Mouse (Mus musculus): ENCODE measurements around the gene Dapp1. TPM values are rescaled to one million over a fixed set of nuclear protein-coding genes. Genes with fewer than 3 reads are reported as not detected.
"Not testable (repeated sequence)": the region's sequence is repeated elsewhere in the genome, so short reads cannot be mapped to it uniquely, and the experiment has no call there.

Gene Dapp1
- polyA plus RNA-seq, 1 experiment, result 8.8 TPM

DNA sequence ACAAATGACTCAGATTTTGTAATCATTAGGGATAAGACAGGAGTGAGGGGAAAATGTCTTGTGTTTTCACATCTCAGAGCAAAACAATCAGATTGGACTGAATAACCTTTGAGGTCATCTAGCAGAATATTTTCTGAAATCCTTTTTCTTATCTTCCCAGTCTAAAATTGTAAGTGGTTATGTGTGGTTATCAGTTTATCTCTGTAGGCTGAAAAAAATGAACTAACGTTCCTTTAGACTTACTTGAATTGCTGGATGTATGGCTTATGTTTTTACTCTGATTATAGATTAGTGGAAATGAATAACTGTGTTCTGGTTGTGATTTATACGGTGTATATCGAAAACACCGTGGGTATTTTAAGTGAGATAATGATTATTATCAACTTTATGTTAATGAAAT lies 60.8 kb downstream of the Dapp1 start:
- H3K27me3 ChIP-seq (ENCODE audit: control insufficient read depth, insufficient read depth, low read length), result no peaks in the 10 kb centered on the region
- peaks cover 13% of the 10 kb centered on the region for H3K36me3 ChIP-seq (ENCODE audit: control insufficient read depth, insufficient read depth, low read length)
- H3K4me3 ChIP-seq (ENCODE audit: low read depth, low read length), result no peak overlapping the region
- WGBS, result 90% methylated on average over 4 of the region's 4 CpGs
- peaks cover 4% of the 10 kb centered on the region for H3K4me1 ChIP-seq (ENCODE audit: control insufficient read depth, insufficient read depth, insufficient read length, low read length)
- H3K27ac ChIP-seq (ENCODE audit: insufficient read depth, low read depth, low read length), result no peak overlapping the region
- TF ChIP-seq CTCF (IDR thresholded peaks at IDR 0.05; ENCODE audit: extremely low read depth, insufficient read length, insufficient replicate concordance, low read depth, low read length) (no peak), POLR2A (IDR thresholded peaks at IDR 0.05; ENCODE audit: low read depth, low read length) (no peak)

DNA sequence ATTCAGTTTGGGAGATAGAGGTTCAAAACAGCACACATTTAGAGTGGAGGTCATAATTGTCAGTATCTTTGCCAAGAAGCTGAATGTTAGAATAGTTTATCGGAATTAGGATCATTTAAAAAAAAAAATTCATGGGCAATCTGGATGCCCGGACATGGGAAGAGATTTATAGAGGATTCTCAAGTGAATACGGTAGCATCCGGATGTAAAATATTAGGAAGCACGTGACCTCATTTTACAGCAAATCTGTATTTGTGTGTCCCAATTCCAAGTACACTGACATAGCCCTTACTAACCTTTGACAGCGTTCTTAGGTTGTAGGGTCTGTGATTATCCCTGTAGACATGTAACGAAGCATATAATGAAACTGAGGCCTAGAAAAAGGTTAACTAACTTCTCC lies 61.9 kb downstream of the Dapp1 start:
- WGBS, result 80% methylated on average over 7 of the region's 7 CpGs
- no peaks in the 10 kb centered on the region for H3K27me3 ChIP-seq (ENCODE audit: control insufficient read depth, insufficient read depth, low read length)
- TF ChIP-seq POLR2A (IDR thresholded peaks at IDR 0.05; ENCODE audit: low read depth, low read length), result no peak
- no peak for TF ChIP-seq CTCF (IDR thresholded peaks at IDR 0.05; ENCODE audit: extremely low read depth, insufficient read length, insufficient replicate concordance, low read depth, low read length)
- H3K36me3 ChIP-seq (ENCODE audit: control insufficient read depth, insufficient read depth, low read length), result peaks cover 10% of the 10 kb centered on the region
- H3K4me1 ChIP-seq (ENCODE audit: control insufficient read depth, insufficient read depth, insufficient read length, low read length), result peaks cover 4% of the 10 kb centered on the region
- H3K27ac ChIP-seq (ENCODE audit: insufficient read depth, low read depth, low read length), result no peak overlapping the region
- no peak overlapping the region for H3K4me3 ChIP-seq (ENCODE audit: low read depth, low read length)

DNA sequence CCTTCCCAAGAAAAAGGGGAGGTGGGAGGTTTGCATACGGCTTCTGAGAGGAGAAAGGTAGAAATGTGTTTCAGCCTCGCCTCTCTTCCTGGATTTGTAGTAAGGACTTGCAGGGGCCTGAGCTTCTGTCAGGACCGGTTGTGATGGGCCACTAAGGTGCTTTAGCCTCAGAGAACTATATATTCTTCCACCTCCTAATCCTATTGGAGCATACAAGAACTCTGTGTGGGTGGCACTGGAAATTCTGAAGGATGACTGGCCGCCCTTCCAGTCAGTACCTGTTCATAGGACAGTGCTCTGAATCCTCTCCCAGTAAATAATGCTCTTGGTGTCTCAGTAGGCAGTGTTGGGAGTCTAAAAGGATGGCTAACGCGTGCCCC lies 62.4 kb downstream of the Dapp1 start:
- WGBS, result 5% methylated on average over 6 of the region's 6 CpGs
- peak overlapping the region; percentile 99 for H3K4me3 ChIP-seq (ENCODE audit: low read depth, low read length)
- H3K36me3 ChIP-seq (ENCODE audit: control insufficient read depth, insufficient read depth, low read length), result peaks cover 9% of the 10 kb centered on the region
- H3K4me1 ChIP-seq (ENCODE audit: control insufficient read depth, insufficient read depth, insufficient read length, low read length), result peaks cover 4% of the 10 kb centered on the region
- TF ChIP-seq POLR2A (IDR thresholded peaks at IDR 0.05; ENCODE audit: low read depth, low read length) (no peak), CTCF (IDR thresholded peaks at IDR 0.05; ENCODE audit: extremely low read depth, insufficient read length, insufficient replicate concordance, low read depth, low read length) (0 out of 2 replicates have a peak, but pooled peaks have one; percentile 1)
- H3K27ac ChIP-seq (ENCODE audit: insufficient read depth, low read depth, low read length), result peak overlapping the region; percentile 78
- H3K27me3 ChIP-seq (ENCODE audit: control insufficient read depth, insufficient read depth, low read length), result no peaks in the 10 kb centered on the region

DNA sequence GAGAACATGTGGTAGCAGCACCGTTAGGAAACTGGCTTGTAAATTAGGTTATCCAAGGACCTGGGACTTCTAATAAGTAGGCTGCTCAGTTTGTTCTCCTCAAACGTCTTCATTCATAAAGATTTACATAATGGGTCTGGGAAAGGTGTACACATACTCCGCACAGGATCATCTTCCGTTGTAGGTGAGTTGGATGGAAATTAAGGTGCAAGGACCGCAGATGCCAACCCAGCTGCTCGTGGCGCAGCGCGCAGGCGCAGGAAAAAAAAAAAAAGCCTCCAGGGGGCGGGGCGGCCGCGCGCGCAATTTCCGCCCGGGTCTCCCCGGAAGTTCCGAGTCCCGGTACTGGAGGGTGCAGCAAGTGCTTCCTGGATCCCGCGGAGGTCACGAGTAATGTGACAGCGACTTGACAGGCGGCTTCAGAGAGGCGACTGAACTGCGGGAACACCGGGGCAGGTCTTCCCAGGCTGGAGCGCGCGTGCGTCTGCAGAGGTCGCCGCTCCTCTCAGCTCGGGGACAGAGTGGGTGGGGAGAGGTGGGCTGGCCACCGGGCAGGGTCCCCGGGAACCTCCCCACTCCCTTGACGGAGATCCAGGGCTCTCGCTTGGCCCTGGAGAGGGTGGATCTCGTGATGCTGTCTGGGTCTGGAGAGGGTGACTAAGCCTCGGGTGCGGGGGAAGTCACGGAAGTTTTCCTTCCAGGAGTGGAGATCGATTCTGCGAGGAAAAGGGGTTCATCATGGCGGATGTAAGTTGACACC lies 63.0 kb downstream of the Dapp1 start, which contains the start of gene Lamtor3:
Gene Lamtor3, plus strand, starts transcription at position 335 of the 760 bp plus-strand sequence.
- WGBS, result under 1% methylated on average over 47 of the region's 47 CpGs
- peaks cover 6% of the 10 kb centered on the region for H3K36me3 ChIP-seq (ENCODE audit: control insufficient read depth, insufficient read depth, low read length)
- no peaks in the 10 kb centered on the region for H3K27me3 ChIP-seq (ENCODE audit: control insufficient read depth, insufficient read depth, low read length)
- H3K4me1 ChIP-seq (ENCODE audit: control insufficient read depth, insufficient read depth, insufficient read length, low read length), result peaks cover 4% of the 10 kb centered on the region
- TF ChIP-seq POLR2A (IDR thresholded peaks at IDR 0.05; ENCODE audit: low read depth, low read length) (peak; percentile 59; the same call in 1 of the 2 replicates), CTCF (IDR thresholded peaks at IDR 0.05; ENCODE audit: extremely low read depth, insufficient read length, insufficient replicate concordance, low read depth, low read length) (0 out of 2 replicates have a peak, but pooled peaks have one; percentile 9)
- H3K27ac ChIP-seq (ENCODE audit: insufficient read depth, low read depth, low read length), result peak within 1 kb of the TSS; percentile 78
- peak within 1 kb of the TSS; percentile 99 for H3K4me3 ChIP-seq (ENCODE audit: low read depth, low read length)

DNA sequence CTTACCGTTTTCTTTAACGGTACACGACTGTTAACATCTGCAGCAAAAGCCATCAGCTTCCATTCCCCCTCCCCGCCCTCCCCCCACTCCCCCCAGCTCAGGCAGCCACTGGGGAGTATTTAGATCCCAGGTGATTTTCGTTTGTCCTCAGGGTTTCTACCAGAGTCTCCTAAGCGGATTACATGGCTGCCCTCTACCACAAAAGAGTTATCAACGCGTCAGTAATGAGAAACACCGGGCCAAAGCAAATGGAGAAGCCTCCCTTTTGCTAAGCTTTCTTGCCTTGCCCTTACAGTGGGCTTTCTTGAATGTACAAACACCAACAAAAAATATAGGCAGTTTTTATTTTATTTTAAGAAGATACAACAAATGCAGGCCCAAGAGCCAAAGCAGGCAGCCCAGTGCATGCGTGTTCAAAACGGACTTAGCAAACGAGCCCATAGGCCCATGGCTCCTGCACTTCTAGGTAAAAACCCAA lies 63.6 kb downstream of the Dapp1 start:
- peaks cover 4% of the 10 kb centered on the region for H3K4me1 ChIP-seq (ENCODE audit: control insufficient read depth, insufficient read depth, insufficient read length, low read length)
- H3K4me3 ChIP-seq (ENCODE audit: low read depth, low read length), result peak overlapping the region; percentile 99
- 38% methylated on average over 12 of the region's 12 CpGs for WGBS
- TF ChIP-seq POLR2A (IDR thresholded peaks at IDR 0.05; ENCODE audit: low read depth, low read length) (no peak), CTCF (IDR thresholded peaks at IDR 0.05; ENCODE audit: extremely low read depth, insufficient read length, insufficient replicate concordance, low read depth, low read length) (no peak)
- peaks cover 6% of the 10 kb centered on the region for H3K36me3 ChIP-seq (ENCODE audit: control insufficient read depth, insufficient read depth, low read length)
- H3K27ac ChIP-seq (ENCODE audit: insufficient read depth, low read depth, low read length), result peak overlapping the region; percentile 24
- H3K27me3 ChIP-seq (ENCODE audit: control insufficient read depth, insufficient read depth, low read length), result no peaks in the 10 kb centered on the region

DNA sequence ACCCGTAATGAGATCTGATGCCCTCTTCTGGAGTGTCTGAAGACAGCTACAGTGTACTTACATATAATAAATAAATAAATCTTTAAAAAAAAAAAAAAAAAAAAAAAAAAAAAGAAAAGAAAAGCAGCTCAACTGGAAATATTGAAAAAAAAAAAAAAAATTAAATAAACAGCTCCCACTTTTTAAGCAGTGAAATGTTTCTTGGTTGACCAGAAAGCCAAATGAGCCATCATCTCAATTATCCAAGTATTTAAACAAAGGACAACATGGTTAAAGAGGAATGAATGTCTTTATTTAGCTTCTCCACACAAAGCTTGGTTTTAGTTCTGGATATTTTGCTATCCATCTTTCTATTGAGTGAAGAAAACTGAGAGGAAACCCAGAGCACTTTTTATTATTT lies 66.8 kb downstream of the Dapp1 start:
- H3K27ac ChIP-seq (ENCODE audit: insufficient read depth, low read depth, low read length); H3K4me1 ChIP-seq (ENCODE audit: control insufficient read depth, insufficient read depth, insufficient read length, low read length); H3K4me3 ChIP-seq (ENCODE audit: low read depth, low read length); H3K27me3 ChIP-seq (ENCODE audit: control insufficient read depth, insufficient read depth, low read length); H3K36me3 ChIP-seq (ENCODE audit: control insufficient read depth, insufficient read depth, low read length): not testable (repeated sequence)
- 86% methylated on average over 1 of the region's 1 CpGs for WGBS

DNA sequence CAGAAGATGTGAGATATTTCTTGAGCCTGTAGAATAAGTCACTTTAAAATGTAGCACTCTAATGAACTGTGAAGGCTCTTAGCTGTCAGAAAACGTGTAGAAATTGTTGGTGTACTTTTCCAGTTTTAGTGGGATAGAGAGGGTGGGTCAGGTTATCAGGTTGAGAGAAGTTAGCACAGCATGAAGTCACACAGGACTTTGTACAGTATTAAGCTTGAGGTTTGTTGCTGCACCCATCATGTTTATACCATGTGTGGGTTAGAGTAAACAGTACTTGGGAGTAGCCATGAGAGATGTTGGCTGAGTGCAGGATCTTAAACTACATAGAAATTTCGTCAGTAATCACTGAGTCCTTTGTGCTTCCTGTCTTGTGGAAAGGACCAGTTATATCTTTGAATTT lies 68.3 kb downstream of the Dapp1 start:
- WGBS, result 46% methylated on average over 2 of the region's 2 CpGs
- Histone ChIP-seq H3K4me1 (ENCODE audit: control insufficient read depth, insufficient read depth, insufficient read length, low read length) (peaks cover 4% of the 10 kb centered on the region), H3K36me3 (ENCODE audit: control insufficient read depth, insufficient read depth, low read length) (peaks cover 5% of the 10 kb centered on the region), H3K4me3 (ENCODE audit: low read depth, low read length) (no peak overlapping the region), H3K27ac (ENCODE audit: insufficient read depth, low read depth, low read length) (no peak overlapping the region), H3K27me3 (ENCODE audit: control insufficient read depth, insufficient read depth, low read length) (no peaks in the 10 kb centered on the region)
- no peak for TF ChIP-seq CTCF (IDR thresholded peaks at IDR 0.05; ENCODE audit: extremely low read depth, insufficient read length, insufficient replicate concordance, low read depth, low read length)
